Mouse (Mus musculus) lung, postnatal 0 days (tissue): Measurements from ENCODE around the gene Trim39.

Experiments used
- CTCF ChIP-seq: IDR thresholded peaks from 2 replicates; pipeline ENCODE4 v1.5.1; 2016; ENCODE audit warnings: antibody characterized with exemption, mild to moderate bottlenecking
- EP300 ChIP-seq: IDR thresholded peaks from 2 replicates; pipeline ENCODE4 v1.6.1; 2016; ENCODE audit warnings: antibody characterized with exemption, mild to moderate bottlenecking, control low read depth

GRCm38 (mm10) chr17:36309293-36309692, 37.2 kb upstream of the Trim39 start:
- no peak for TF ChIP-seq CTCF
- no peak for TF ChIP-seq EP300
